Mouse (Mus musculus): ENCODE results near the gene Ltk. TPM values are rescaled to one million over a fixed set of nuclear protein-coding genes. Genes with fewer than 3 reads are reported as not detected.

The Ltk gene
- polyA plus RNA-seq, 1 experiment from 2014 or later: 0.19 TPM

Other genes with a start within 250 kb of the Ltk start
- 0.25 and 0.29 TPM in 2 replicates for gene Exd1, start 212.8 kb downstream of the Ltk start, polyA plus RNA-seq (2014; fragmentation: Nextera tagmentation; extraction: Ambion mirVana)
- 40.1 and 42.2 TPM in 2 replicates for gene Chp1, start 212.7 kb downstream of the Ltk start, polyA plus RNA-seq (2014; fragmentation: Nextera tagmentation; extraction: Ambion mirVana)
- 76.5 and 88.3 TPM in 2 replicates for gene Nusap1, start 142.1 kb downstream of the Ltk start, polyA plus RNA-seq (2014; fragmentation: Nextera tagmentation; extraction: Ambion mirVana)
- gene Oip5, start 142.0 kb downstream of the Ltk start, polyA plus RNA-seq (2014; fragmentation: Nextera tagmentation; extraction: Ambion mirVana): 42.0 and 47.7 TPM in 2 replicates
- gene Ndufaf1, start 97.6 kb downstream of the Ltk start, polyA plus RNA-seq (2014; fragmentation: Nextera tagmentation; extraction: Ambion mirVana): 64.6 and 66.9 TPM in 2 replicates
- 21.5 and 25.3 TPM in 2 replicates for gene Rtf1, start 85.4 kb downstream of the Ltk start, polyA plus RNA-seq (2014; fragmentation: Nextera tagmentation; extraction: Ambion mirVana)
- gene Itpka, start 18.1 kb downstream of the Ltk start, polyA plus RNA-seq (2014; fragmentation: Nextera tagmentation; extraction: Ambion mirVana): 3.9 and 4.0 TPM in 2 replicates
- gene Rpap1, start 27.1 kb upstream of the Ltk start, polyA plus RNA-seq (2014; fragmentation: Nextera tagmentation; extraction: Ambion mirVana): 29.1 and 30.0 TPM in 2 replicates
- gene Tyro3, start 37.3 kb upstream of the Ltk start, polyA plus RNA-seq (2014; fragmentation: Nextera tagmentation; extraction: Ambion mirVana): 5.8 and 5.9 TPM in 2 replicates
- 22.0 and 23.9 TPM in 2 replicates for gene Mga, start 136.8 kb upstream of the Ltk start, polyA plus RNA-seq (2014; fragmentation: Nextera tagmentation; extraction: Ambion mirVana)
- gene Mapkbp1, start 212.3 kb upstream of the Ltk start, polyA plus RNA-seq (2014; fragmentation: Nextera tagmentation; extraction: Ambion mirVana): 1.7 TPM in 2 replicates

Data from liver, embryonic 11.5 days (tissue).